Mouse (Mus musculus) ES-E14 (cell line): ENCODE measurements around the gene Sertad2. TPM values are rescaled to one million over a fixed set of nuclear protein-coding genes. Genes with fewer than 3 reads are reported as not detected.

ENCODE experiments used
- DNase-seq: peaks from one replicate; pipeline ENCODE4 v3.0.0-alpha.2; 2013; ENCODE audit warnings: low read depth, low spot score
- H3K27ac ChIP-seq: 2 replicates; pipeline ENCODE4 v1.5.1; 2012; ENCODE audit warnings: low read depth, mild to moderate bottlenecking, low read length, moderate library complexity, mixed read lengths; ENCODE audit not compliant: poor library complexity, insufficient read depth, severe bottlenecking
- H3K36me3 ChIP-seq: 2 replicates; pipeline ENCODE4 v1.6.1; 2012; ENCODE audit warnings: mild to moderate bottlenecking, low read length, moderate library complexity, mixed read lengths; ENCODE audit not compliant: control insufficient read depth, poor library complexity, insufficient read depth, severe bottlenecking
- H3K4me1 ChIP-seq, 2 experiments: fragments of 150-350 bp in 1 of 2; sonication (generic) in 1 of 2; 2 replicates each; pipeline ENCODE4 v1.6.1; 2012; ENCODE audit warnings: low read length in 2 of 2, mild to moderate bottlenecking in 1 of 2, mixed read lengths in 1 of 2; ENCODE audit not compliant: control insufficient read depth in 2 of 2, insufficient read depth in 2 of 2, poor library complexity in 1 of 2
- H3K4me3 ChIP-seq, 2 experiments: fragments of 150-350 bp in 1 of 2; sonication (generic) in 1 of 2; 2 replicates each; pipeline ENCODE4 v1.5.1; 2012; ENCODE audit warnings: low read length in 2 of 2, low read depth in 1 of 2, mild to moderate bottlenecking in 1 of 2, mixed read lengths in 1 of 2; ENCODE audit not compliant: insufficient read depth in 1 of 2, poor library complexity in 1 of 2, severe bottlenecking in 1 of 2
- H3K9ac ChIP-seq: 2 replicates; pipeline ENCODE4 v1.6.1; 2012; ENCODE audit warnings: low read depth, mild to moderate bottlenecking, low read length, mixed read lengths; ENCODE audit not compliant: poor library complexity, insufficient read depth, severe bottlenecking
- H3K9me3 ChIP-seq: fragments of 150-350 bp; sonication (generic); 2 replicates; pipeline ENCODE4 v1.6.1; 2012; ENCODE audit warnings: low read depth, mild to moderate bottlenecking, low read length; ENCODE audit not compliant: control insufficient read depth, insufficient read depth
- CHD2 ChIP-seq: IDR thresholded peaks from 2 replicates; pipeline ENCODE4 v1.6.1; 2014; ENCODE audit warnings: mild to moderate bottlenecking, low read depth, low read length, inconsistent platforms
- HCFC1 ChIP-seq: IDR thresholded peaks from 2 replicates; pipeline ENCODE4 v1.6.1; 2012; ENCODE audit warnings: low read length, inconsistent platforms, borderline replicate concordance; ENCODE audit not compliant: insufficient read depth
- MAFK ChIP-seq: IDR thresholded peaks from 2 replicates; pipeline ENCODE4 v1.6.1; 2014; ENCODE audit warnings: mild to moderate bottlenecking, low read depth, low read length, inconsistent platforms; ENCODE audit not compliant: insufficient read depth
- ZC3H11A ChIP-seq: IDR thresholded peaks from 2 replicates; pipeline ENCODE4 v1.6.1; 2012; ENCODE audit warnings: low read depth, mild to moderate bottlenecking, inconsistent platforms, low read length, borderline replicate concordance
- ZNF384 ChIP-seq: IDR thresholded peaks from 2 replicates; pipeline ENCODE4 v1.6.1; 2012; ENCODE audit warnings: low read depth, low read length, inconsistent platforms
- in situ Hi-C, 2 experiments: fragments of 600-800 bp; cut with MboI; formaldehyde crosslinking; loops; one replicate each; pipeline ENCODE4 v1.15.1; 2025; ENCODE audit warnings: low sequenced_read_pairs in 2 of 2, inconsistent platforms in 1 of 2; ENCODE audit not compliant: unreplicated experiment in 2 of 2
- total RNA-seq: library from RNA; depleted of rRNA; stranded (reverse); fragments of 300-350 nt; gene quantifications from 2 replicates; pipeline ENCODE4 v1.2.3, GENCODE M21; 2012

Gene Sertad2
- total RNA-seq, 1 experiment, result 16.0 TPM

DNA sequence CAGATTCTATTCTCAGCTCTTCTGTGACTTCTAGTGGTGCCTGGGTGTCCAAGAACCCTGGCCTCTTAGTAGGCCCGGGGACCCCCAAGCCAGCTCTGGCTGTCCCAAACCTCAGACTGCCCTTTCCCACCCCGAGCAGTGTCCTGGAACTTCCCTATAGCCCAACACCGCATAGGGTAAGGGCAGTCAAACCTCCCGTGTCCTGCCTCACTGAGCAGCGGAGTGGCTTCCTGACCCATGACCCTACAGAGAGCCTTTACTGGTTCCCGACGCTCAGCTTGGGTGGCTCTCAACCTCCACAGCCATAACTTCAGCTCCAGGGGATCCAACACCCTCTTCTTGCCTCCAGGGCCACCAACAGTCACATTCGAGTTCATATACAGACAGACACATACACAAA is 17.1 kb upstream of the Sertad2 start:
- no peak overlapping the region for H3K27ac ChIP-seq
- no peak for TF ChIP-seq ZC3H11A
- TF ChIP-seq HCFC1, result no peak
- TF ChIP-seq CHD2, result no peak
- no peak overlapping the region for H3K9ac ChIP-seq
- H3K9me3 ChIP-seq, result peaks cover 2% of the 10 kb centered on the region; the same call in 1 of the 2 replicates
- in situ Hi-C loops, result no loop called here
- H3K4me3 ChIP-seq, result no peak overlapping the region
- no peak for DNase-seq
- peaks cover 1 to 3% of the 10 kb centered on the region in 2 experiments; a peak in 1 of 4 replicates for H3K4me1 ChIP-seq
- no peaks in the 10 kb centered on the region for H3K36me3 ChIP-seq

DNA sequence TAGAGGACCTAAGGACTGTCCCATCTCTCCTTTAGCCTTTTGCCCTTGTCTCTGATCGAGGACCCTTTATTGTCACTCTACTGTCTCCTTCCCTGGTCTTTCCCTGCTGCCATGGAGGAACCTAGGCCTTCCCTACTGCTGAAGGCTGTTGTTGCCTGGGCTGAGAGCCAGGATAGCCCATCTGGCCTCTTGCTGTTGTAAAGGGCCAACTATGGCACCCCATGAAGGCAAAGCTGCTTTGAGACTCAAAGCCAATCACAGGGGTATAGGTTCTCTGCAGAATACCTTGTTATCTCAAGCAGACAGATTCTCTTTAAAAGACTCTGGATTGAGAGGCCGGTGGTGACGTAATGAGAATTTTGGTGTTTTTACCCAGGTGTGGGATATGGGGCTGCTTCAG is 15.2 kb upstream of the Sertad2 start:
- TF ChIP-seq HCFC1, result no peak
- no peak for TF ChIP-seq ZNF384
- no peak for TF ChIP-seq ZC3H11A
- no peak for TF ChIP-seq MAFK
- TF ChIP-seq CHD2, result no peak
- Histone ChIP-seq H3K27ac (no peak overlapping the region), H3K36me3 (no peaks in the 10 kb centered on the region), H3K9ac (no peak overlapping the region), H3K9me3 (no peaks in the 10 kb centered on the region), H3K4me3 (no peak overlapping the region), H3K4me1 (peaks cover 1 to 7% of the 10 kb centered on the region in 2 experiments; a peak in 1 of 4 replicates)
- DNase-seq, result no peak
- in situ Hi-C loops, result no loop called here

DNA sequence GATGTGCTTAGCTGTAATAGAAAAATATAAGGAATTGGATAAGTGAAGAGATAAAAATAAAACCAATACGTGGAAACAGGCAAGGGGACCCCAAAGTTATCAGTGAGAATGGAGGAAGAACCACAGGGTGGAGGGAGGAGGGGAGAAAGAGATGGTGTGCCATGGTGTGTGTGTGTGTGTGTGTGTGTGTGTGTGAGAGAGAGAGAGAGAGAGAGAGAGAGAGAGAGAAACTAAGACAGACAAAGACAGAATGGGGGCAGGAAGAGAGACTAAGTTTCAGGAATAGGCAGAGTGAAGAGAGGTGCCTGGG is 11.4 kb upstream of the Sertad2 start:
- H3K36me3 ChIP-seq, result no peaks in the 10 kb centered on the region
- in situ Hi-C loops, result no loop called here
- no peaks in the 10 kb centered on the region for H3K9me3 ChIP-seq
- no peak for TF ChIP-seq MAFK
- TF ChIP-seq CHD2, result no peak
- no peak for TF ChIP-seq ZNF384
- TF ChIP-seq ZC3H11A, result no peak
- no peak for TF ChIP-seq HCFC1
- DNase-seq, result no peak
- peak overlapping the region; percentile 70 to 80 for H3K4me3 ChIP-seq
- peak overlapping the region; percentile 71; the same call in 1 of the 2 replicates for H3K9ac ChIP-seq
- H3K4me1 ChIP-seq, result peaks cover 1 to 7% of the 10 kb centered on the region in 2 experiments; a peak in 1 of 4 replicates
- H3K27ac ChIP-seq, result no peak overlapping the region

DNA sequence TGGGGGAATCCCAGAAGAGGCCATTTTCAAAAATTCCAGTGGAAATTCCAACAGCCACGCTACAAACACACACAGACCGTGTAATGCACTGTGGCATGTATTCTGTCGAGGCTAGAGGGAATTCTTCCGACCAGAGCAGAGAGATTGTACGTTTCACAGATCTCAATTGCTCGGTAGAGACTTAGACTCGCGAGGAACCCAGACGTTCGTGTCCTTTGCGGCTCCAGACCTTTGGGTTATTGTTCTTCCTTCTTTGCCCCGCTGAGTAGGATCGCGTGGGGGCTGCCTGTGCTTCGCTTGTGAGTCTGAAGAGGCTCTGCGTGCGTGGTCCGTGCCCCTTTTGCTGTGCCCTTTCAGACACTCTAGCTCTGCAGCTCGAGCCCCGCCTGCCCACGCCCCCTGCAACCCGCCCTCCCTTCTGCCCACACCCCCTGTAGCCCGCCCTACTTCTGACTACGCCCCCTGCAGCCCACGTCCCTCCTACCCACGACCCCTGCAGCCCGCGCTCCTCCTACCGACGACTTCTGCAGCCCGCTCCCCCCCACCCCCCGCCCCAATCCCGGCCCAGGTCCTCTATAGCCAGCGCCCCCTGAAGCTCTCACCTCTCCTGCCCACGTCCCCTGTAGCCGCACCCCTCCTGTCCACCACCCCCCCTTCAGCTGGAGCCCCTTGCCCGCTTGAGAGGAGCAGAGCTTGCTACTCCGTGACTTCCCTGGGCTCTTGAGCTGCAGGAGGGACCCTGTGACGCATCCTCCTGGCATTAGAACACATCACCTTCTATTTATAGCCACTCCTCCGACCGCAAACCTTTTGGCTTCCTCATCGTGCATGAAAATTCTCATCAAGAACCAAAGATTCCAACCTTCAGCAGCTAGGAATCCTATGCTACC is 10.8 kb upstream of the Sertad2 start:
- Histone ChIP-seq H3K4me3 (peak overlapping the region; percentile 70 to 80), H3K36me3 (no peaks in the 10 kb centered on the region), H3K27ac (no peak overlapping the region), H3K9ac (peak overlapping the region; percentile 71), H3K9me3 (no peaks in the 10 kb centered on the region), H3K4me1 (peaks cover 1 to 7% of the 10 kb centered on the region in 2 experiments; a peak in 1 of 4 replicates)
- in situ Hi-C loops, result no loop called here
- TF ChIP-seq ZC3H11A (no peak), MAFK (no peak), HCFC1 (no peak), CHD2 (no peak), ZNF384 (no peak)
- DNase-seq, result peak; percentile 35
